Mouse (Mus musculus) ovary, adult 2 months (tissue): ENCODE data around the gene Ncmap. TPM values are rescaled to one million over a fixed set of nuclear protein-coding genes. Genes with fewer than 3 reads are reported as not detected.

Source experiments
- polyA plus RNA-seq: library from polyadenylated mRNA; depleted of rRNA; stranded (reverse); fragments of >200 nt; gene quantifications from 2 replicates; pipeline ENCODE4 v1.2.3, GENCODE M21; 2012; rRNA removed

The Ncmap gene
- polyA plus RNA-seq: 3.6 and 5.2 TPM in 2 replicates

DNA sequence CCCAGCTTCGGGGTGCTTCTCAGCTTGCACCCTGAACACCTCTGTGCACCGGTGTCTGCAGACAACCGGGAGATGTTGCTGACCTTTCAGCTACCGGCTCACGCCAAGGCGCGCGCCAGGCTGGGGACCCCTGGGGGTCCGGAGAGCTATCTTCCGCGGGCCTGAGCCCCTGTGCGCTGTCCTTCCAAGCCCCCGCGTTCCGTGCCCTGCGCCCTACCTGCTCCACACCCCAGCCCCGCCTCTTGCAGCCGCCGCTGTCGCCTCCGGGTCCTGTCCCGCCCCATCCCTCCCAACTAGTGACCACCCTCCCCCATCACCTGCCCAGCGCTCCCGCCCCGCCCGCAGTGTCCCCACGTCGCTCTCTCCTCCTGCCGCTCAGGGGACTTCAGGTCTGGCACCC, at the start of gene Ncmap:
Gene Ncmap, minus strand, starts transcription at position 237 of the 400 bp plus-strand sequence.

GRCm38 (mm10) chr4:135433443-135434394, 35.7 kb upstream of the Ncmap start, which contains the start of gene Rcan3:
TSS of gene Rcan3 (minus strand) at chr4:135433853.

GRCm38 (mm10) chr4:135353066-135353793, 44.8 kb downstream of the Ncmap start, which contains the start of gene Srrm1:
TSS of gene Srrm1 (minus strand) at chr4:135353321.

Other genes starting within 250 kb of the Ncmap start
- gene Clic4, start 125.4 kb downstream of the Ncmap start, polyA plus RNA-seq: 62.3 and 67.9 TPM in 2 replicates
- 13.2 and 19.5 TPM in 2 replicates for gene Srrm1, start 44.9 kb downstream of the Ncmap start, polyA plus RNA-seq
- 17.8 and 20.4 TPM in 2 replicates for gene Rcan3, start 35.6 kb upstream of the Ncmap start, polyA plus RNA-seq
- 0.80 and 1.8 TPM in 2 replicates for gene Stpg1, start 96.6 kb upstream of the Ncmap start, polyA plus RNA-seq
- gene Nipal3, start 96.8 kb upstream of the Ncmap start, polyA plus RNA-seq: 28.9 TPM in 2 replicates
- 0.25 and 0.38 TPM in 2 replicates for gene Grhl3, start 175.4 kb upstream of the Ncmap start, polyA plus RNA-seq